Mouse (Mus musculus) frontal cortex, postnatal 14 days (tissue): Measurements from ENCODE around the gene Sox18.

Source experiments
- DNase-seq, 2 experiments: peaks; one replicate each; pipeline ENCODE4 v3.0.0; 2022; ENCODE audit warnings: low spot score in 2 of 2

The Sox18 gene

DNA sequence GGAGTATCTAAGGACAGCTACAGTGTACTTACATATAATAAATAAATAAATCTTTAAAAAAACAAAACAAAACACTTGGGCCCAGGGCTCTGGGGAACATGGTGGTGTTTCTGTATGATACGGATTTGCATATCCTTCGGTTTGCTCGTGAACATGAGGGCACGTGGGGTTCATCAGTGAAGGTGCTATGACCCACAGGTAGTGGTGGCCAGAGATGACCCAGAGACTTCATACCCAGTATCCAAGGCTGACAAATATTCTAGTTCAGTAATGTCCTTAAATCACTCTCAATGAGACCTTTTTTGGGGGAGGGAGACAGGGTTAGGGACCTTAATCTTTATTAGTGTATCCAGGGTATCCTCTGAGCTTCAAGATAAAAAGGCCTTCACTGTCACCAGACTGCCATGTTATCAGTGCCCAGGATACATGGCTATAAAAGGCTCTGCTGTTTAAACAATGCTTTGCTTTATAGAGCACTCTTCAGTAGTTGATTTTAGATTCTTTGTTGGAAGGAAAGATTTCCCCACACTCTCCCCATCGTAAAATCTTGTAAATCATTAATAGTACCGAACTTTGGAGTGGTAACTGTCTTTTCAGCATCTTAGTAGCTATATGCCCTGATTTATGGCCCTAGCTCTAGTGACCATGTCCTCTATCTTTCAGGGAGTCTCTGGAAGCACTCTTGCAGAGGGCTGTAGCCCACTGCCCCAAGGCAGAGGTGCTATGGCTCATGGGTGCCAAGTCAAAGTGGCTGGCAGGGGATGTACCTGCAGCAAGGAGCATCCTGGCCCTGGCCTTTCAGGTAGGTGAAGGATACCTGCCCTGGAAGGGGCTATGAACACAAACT is 24.6 kb downstream of the Sox18 start:
- DNase-seq: no peak

DNA sequence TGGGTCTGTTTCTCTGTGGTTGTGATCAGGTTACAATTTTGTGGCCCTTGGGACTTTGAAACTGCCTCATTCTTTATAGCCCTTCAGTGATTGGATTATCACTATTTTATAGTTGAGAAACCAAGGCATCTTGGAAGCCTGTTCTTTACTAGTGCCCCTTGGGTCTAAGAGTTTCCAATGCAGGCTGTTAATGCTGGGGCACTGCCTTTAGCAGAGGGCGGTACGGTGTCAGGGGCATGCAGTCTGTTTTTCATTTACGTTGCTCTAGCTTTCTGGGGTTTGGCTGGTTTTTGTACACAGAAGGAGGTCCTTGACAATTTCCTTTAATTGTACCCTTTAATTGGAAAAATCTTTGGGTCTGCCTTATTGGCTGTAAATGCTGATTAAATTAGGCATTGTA is 25.8 kb downstream of the Sox18 start:
- DNase-seq: no peak

DNA sequence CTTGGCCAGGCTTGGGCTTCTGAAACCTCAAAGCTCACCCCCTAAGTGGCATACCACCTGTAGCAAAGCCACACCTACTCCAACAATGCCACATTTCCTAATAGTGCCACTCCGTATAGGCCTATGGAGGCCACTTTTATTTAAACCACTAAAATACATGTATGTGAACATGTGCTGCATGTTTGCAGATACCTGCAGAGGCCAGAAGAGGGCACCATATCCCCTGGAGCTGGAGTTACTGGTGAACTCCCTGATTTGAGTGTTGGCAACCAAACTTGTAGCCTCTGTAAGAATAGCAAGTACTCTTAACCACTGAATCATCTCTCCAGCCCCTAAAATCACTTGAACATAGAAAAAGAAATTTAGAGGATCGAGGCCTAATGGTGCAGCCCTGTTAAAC is 27.1 kb downstream of the Sox18 start:
- no peak for DNase-seq

DNA sequence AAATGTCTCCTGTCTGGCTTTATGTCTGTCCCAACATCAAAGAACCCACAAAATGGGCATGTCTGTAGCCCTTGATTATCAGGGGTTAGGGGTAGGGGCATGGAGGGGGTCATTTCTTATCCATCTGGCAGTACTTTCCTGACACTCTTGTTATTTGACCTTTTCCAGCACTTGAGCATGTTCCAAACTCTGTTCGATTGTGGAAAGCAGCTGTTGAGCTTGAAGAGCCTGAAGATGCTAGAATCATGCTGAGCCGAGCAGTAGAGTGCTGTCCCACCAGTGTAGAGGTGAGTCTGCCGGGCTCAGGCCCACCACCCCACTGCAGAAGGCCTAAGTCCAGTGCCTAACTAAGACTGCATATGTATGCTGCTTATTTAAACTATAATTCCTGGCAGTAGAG is 35.6 kb downstream of the Sox18 start:
- DNase-seq: no peak

DNA sequence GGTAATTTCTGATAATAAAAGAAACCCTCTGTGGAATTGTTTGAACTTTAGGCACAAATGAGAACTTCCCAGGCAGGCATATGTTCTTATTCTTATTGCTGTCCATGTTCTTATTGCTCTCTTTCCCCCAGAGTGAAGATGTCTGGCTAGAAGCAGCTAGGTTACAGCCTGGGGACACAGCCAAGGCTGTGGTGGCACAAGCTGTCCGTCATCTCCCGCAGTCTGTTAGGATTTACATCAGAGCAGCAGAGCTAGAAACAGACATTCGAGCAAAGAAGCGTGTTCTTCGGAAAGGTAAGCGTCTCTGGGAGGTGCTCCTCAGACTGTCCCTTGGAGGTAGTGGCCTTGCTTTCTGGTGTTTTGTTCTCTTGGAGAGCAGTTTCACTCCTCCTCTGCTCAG is 38.8 kb downstream of the Sox18 start:
- DNase-seq: no peak

DNA sequence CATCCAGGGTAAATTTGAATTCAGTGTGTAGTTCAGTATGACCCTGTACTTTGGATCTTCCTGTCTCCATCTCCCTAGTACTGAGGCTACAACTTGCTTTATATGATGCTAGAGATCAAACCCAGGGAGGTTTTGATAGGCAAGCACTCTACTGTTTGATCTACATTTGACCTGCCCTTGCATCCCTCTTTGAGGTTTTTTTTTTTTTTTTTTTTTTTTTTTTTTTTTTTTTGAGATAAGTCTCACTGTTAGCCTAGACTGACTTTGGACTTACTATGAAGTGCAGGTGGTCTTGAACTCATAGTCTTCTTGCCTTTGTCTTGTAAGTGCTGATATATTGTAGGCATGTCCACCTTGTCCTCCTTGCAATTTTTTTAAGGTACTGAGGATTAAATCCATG is 43.0 kb downstream of the Sox18 start:
- DNase-seq: no peak

DNA sequence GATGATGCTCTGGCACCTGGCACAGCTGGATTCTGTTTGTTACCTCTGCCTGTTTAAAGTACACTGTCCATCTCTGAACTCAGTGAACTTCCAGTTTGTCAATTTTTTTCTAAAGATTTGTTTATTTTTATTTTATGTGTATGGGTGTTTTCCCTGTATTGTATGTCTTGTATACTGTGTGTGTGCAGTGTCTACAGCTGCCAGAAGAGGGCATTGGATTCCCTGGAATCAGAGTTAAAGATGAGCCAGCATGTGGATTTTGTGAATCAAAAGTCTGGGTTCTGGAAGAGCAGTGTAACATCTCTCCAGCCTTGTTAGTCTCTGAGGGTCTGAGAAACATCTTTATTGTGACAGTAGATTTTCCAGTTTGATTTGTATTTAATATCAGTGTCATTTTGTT is 48.0 kb downstream of the Sox18 start:
- no peak for DNase-seq
